Mouse (Mus musculus): ENCODE measurements around the gene Fpgs.

GRCm38 (mm10) chr2:32673176-32673917 is 30.6 kb downstream of the Fpgs start:
- no peak for TF ChIP-seq MYOD1 (IDR thresholded peaks at IDR 0.05; ENCODE audit: control insufficient read depth, insufficient read length, low read depth)
- TF ChIP-seq CTCF (IDR thresholded peaks at IDR 0.05; ENCODE audit: control insufficient read depth, insufficient read depth, insufficient read length) = no peak
- no peak for TF ChIP-seq MAX (IDR thresholded peaks at IDR 0.05)
- TF ChIP-seq CEBPB (IDR thresholded peaks at IDR 0.05; ENCODE audit: low read depth) = no peak
- TF ChIP-seq MYOG (IDR thresholded peaks at IDR 0.05; ENCODE audit: control insufficient read depth, extremely low read depth, insufficient read length) = no peak
- TF ChIP-seq USF1 (IDR thresholded peaks at IDR 0.05; ENCODE audit: low read depth) = no peak
